Mouse (Mus musculus) layer of hippocampus, adult 2 months (tissue): ENCODE data around the gene Carhsp1. TPM values are rescaled to one million over a fixed set of nuclear protein-coding genes. Genes with fewer than 3 reads are reported as not detected.

ENCODE experiments used
- DNase-seq, 2 experiments: peaks; one replicate each; pipeline ENCODE4 v3.0.0; 2022; ENCODE audit warnings: low spot score in 2 of 2
- H3K27ac ChIP-seq: fragments of 200-600 bp; 2 replicates; pipeline ENCODE4 v1.8.1; 2022
- H3K4me3 ChIP-seq: fragments of 200-600 bp; 2 replicates; pipeline ENCODE4 v1.8.1; 2022; ENCODE audit warnings: mild to moderate bottlenecking
- CTCF ChIP-seq: fragments of 200-600 bp; conservative IDR thresholded peaks from 2 replicates; pipeline ENCODE4 v1.8.1; 2022; ENCODE audit warnings: antibody characterized with exemption, mild to moderate bottlenecking, moderate library complexity
- long read RNA-seq, 2 experiments: library from polyadenylated mRNA; stranded (forward); transcript quantifications; one replicate each; pipeline ENCODE4 v2.0.0; 2021; ENCODE audit warnings: borderline mapping rate in 2 of 2
- total RNA-seq, 2 experiments: library from RNA; stranded (reverse); gene quantifications; 2 replicates each; pipeline ENCODE4 v1.2.3; 2021

Gene Carhsp1
- total RNA-seq: 10 to 100 TPM; 22.1 to 22.4 TPM
- long read RNA-seq, experiment 1, transcript Carhsp1-201 (4 exons, 2,858 nt): major isoform, 10 of 11 reads
- long read RNA-seq, experiment 1, partial matches to known transcripts: 1 of 11 reads
- long read RNA-seq, experiment 1, other reads (novel, unspliced or antisense): 0 of 11 reads
- long read RNA-seq, experiment 2, transcript Carhsp1-201 (4 exons, 2,858 nt): major isoform, 19 of 24 reads
- long read RNA-seq, experiment 2, partial matches to known transcripts: 0 of 24 reads
- long read RNA-seq, experiment 2, other reads (novel, unspliced or antisense): 5 of 24 reads

DNA sequence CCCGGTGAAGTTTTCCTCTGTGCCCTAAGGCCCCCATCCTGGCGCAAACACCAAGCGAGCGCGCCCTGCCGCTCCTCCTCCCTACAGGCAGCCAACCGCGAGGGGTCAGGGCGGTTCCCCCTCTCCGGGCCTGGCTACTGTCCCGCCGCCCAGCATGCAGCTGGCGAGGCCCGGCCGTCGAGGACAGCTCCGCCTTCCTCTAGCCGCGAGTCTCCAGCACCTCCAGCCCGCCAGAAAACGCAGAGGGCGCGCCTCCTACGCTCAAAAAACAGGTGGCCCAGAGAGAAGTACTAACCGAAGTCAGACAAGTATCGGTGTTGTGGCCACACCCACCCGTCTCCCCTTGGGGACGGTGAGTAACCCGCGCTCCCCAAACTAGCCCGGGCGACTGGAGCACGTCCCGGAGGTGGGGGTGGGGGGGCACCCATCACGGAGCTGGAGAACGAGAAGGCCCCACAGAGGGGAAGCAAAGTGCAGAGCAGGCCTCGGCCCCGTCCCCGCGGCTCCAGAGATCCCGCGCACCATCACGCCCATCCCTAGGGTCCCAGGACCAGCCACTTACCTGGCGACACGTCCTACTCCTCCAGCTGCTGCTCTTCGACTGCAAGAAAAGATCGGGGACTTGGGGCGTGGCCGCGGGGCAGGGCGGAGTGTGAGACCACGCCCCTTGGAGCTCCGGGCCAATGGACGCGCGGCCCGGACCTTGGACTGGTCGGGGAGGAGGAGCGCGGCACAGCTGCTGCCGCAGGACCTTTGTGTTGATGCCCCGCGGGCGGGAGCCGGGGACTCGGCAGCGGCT lies at the start of gene Carhsp1:
Carhsp1 (minus strand) TSS at position 605 of the 799 bp plus-strand sequence.
- peak; percentile 51 for TF ChIP-seq CTCF
- H3K4me3 ChIP-seq: peak within 1 kb of the TSS; percentile 55
- DNase-seq: peak; percentile 76 to 85
- peak within 1 kb of the TSS; percentile 81 for H3K27ac ChIP-seq

- DNase-seq: no peak
- H3K27ac ChIP-seq: no peak overlapping the region
- H3K4me3 ChIP-seq: no peak overlapping the region
- no peak for TF ChIP-seq CTCF
These were observed 48.5 kb upstream of the Carhsp1 start for GRCm38 (mm10) chr16:8720447-8720846.

DNA sequence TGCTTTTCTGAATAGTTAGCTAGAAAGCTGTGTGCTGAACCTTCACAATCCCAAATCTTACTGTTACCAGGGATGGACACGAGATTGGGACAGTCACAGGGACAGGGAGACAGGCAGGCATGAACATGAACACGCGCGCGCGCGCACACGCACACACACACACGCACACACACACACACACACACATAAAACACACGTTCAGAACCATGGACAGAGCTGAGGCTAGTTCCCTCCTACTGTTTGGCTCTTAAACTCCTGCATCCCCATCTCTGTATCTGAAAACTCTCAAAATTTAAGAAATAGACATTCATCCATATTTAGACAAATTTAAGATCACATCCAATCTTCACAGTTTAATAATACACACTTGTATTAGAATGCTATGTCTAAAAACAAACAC lies 45.8 kb upstream of the Carhsp1 start:
- no peak for TF ChIP-seq CTCF
- no peak overlapping the region for H3K4me3 ChIP-seq
- DNase-seq: no peak
- H3K27ac ChIP-seq: no peak overlapping the region

DNA sequence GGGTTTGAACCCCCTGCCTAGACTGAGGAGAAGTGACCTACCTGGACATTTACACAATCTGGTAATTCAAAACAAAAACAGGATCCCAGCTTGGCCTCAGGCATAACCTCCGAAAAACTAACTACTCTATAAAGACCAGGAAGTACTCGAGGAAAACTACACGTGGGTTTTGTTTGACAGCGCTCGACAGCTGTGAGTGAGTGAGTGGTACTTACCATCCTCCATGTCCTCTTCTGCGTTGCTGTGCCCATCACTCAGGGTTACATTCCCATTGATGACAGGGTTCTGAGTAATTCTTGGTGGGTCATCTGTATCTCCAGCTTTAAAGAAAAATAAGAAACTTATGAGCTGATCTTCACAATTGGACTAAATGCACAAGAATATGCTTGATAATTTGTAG lies 44.3 kb upstream of the Carhsp1 start:
- DNase-seq: no peak
- TF ChIP-seq CTCF: no peak
- H3K27ac ChIP-seq: no peak overlapping the region
- no peak overlapping the region for H3K4me3 ChIP-seq

DNA sequence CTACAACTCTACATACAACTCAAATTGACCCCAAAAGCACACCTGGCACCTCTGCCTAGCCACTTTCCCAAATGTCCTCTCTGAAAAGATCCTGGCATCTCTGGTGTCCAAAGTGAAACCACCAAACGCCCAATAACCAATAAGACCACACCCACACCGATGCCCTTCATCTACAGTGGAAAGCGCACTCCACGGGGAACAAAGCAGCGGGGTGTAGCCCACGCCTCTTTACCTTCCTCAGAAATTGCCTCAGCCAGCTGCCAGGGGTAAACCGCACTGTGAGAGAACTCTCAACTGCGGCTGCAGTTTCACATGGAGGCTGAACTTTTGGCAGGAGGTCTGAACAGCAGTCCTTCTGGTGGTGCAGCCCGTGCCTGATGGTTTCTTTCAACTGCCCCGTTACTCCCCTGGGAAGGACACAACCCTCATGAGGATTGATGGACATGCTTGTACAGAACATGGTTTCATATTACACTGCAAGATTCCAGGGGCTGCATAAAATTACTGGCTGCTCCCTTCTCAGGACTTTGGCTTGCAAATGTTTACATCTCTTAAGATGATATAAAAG lies 43.6 kb upstream of the Carhsp1 start:
- DNase-seq: no peak
- no peak for TF ChIP-seq CTCF
- H3K27ac ChIP-seq: no peak overlapping the region
- H3K4me3 ChIP-seq: no peak overlapping the region

DNA sequence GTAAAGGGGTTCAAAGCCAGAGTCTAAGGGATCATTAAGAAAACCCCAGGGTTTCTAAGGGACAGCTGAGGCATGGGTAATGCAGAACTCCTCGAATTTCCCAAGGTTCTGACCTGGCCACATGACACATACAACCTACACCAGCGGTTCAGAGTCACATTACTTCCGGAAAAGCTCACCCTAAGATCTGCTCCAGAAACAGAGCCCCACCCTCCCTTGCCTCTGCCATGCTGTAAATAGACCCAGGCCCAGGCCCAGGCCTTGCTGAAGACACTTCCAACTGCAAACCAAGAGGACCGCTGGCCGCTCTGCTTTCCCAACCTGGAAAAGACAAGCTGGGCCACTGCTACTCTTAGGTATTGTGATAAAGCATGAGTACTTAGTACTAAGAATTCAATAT lies 42.9 kb upstream of the Carhsp1 start:
- no peak overlapping the region for H3K4me3 ChIP-seq
- TF ChIP-seq CTCF: no peak
- H3K27ac ChIP-seq: no peak overlapping the region
- DNase-seq: no peak

DNA sequence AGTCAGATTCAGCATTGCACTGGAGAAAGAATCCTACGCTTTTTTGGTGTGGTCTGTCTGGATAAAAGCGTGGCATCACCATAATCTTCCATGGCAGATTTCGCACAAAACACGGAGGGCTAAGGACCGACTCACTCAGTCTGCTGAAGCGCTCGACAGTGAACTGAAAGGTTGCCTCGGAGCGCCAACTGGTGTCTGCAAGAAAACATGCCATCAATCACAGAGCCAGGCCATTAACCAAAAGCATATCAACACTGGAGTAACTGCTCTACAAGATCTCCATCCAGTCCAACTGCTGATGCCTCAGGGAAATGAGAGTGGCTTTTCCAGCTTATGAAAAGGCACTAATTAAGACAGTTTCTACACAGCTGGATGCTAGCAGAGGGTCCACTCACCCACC lies 40.0 kb upstream of the Carhsp1 start:
- TF ChIP-seq CTCF: peak; percentile 52
- peak in 1 of 2 experiments; percentile 29 for DNase-seq
- H3K4me3 ChIP-seq: no peak overlapping the region
- peak overlapping the region; percentile 28; the same call in 1 of the 2 replicates for H3K27ac ChIP-seq

GRCm38 (mm10) chr16:8700586-8700985 lies 28.6 kb upstream of the Carhsp1 start:
- Histone ChIP-seq H3K4me3 (no peak overlapping the region), H3K27ac (no peak overlapping the region)
- DNase-seq: no peak
- no peak for TF ChIP-seq CTCF

DNA sequence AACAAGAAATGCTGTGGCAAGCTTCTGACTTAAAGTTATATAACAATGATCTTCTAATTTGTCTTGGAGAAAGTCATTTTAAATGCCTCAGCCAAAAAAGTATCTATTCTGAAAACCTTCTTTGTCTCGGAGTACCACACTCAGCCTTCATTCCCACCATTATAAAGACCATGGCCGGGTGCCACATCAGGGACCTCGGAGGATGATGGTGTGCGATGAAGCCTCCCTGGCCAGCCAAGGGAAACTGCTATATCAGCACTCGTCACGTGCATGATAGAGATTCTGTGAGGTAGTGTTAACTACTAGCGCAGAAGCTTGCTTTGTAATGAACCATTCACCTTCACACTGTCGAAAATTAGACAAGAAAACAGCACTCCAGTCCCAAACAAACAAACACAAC lies 27.6 kb upstream of the Carhsp1 start:
- Histone ChIP-seq H3K4me3 (no peak overlapping the region), H3K27ac (no peak overlapping the region)
- TF ChIP-seq CTCF: no peak
- DNase-seq: no peak

DNA sequence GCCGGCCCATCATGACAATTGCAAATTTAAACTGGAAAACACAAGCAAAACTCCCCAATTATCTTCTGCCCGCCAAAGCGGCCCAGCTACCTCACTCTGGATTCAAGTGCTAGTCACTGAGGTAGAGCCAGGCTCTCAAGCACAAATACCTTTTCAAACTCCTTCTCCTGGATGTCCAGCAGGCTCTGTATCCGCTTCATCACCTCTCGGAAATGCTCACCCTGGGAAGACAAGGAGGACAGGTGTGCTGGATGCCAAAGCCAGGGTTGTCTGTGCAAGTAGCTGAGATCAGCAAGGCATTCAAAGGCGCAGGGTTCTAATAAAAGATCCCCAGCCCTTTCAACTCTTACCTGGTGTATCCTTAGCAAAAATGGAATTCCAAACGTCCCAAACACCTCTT lies 19.3 kb upstream of the Carhsp1 start:
- H3K27ac ChIP-seq: no peak overlapping the region
- DNase-seq: no peak
- no peak overlapping the region for H3K4me3 ChIP-seq
- no peak for TF ChIP-seq CTCF

GRCm38 (mm10) chr16:8689979-8690656 lies 18.2 kb upstream of the Carhsp1 start:
- Histone ChIP-seq H3K4me3 (no peak overlapping the region), H3K27ac (peak overlapping the region; percentile 43; the same call in 1 of the 2 replicates)
- no peak for TF ChIP-seq CTCF
- peak; percentile 50 to 63 for DNase-seq

DNA sequence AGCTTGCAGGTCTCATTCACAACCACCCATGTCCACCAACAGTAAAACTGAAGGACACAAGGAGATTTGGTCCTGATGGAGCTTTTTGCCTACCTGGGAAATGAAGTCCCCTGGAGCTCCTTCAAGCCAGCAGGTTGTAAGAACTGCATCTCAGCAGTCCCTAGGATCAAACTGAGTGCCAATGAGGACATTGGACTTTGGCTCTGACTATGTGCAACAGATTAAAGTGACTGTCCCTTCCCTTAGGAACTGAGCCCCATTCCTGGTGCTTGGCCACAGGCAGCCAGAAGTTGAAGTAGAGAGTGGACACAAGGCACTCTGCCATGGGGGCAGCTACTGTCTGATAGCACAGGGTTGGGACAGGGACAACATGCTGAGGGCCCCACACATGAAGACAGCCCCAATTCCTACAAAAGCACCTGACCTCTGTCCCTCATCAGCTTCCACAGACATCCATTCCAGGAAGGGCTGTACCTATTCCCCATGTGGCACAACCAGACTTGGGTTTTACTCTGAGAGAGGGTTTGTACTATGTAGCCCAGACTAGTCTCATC lies 15.7 kb upstream of the Carhsp1 start:
- no peak for DNase-seq
- Histone ChIP-seq H3K27ac (no peak overlapping the region), H3K4me3 (no peak overlapping the region)
- TF ChIP-seq CTCF: no peak
